In genomic region chr10:127049395-127050118, GRCm38 (mm10) we compare ENCODE assay signal across 8 mouse cellular contexts. TPM values are rescaled to one million over a fixed set of nuclear protein-coding genes. Genes with fewer than 3 reads are reported as not detected.
DNase-seq lines count a peak whose midpoint lies in the region; ATAC-seq and TF ChIP-seq lines count a peak whose summit lies in the region.

No protein-coding gene starts in this region.

- H3K4me1 ChIP-seq in kidney, adult 2 months (ENCODE audit: control insufficient read depth, insufficient read depth, low read length), result peaks cover 8% of the 10 kb centered on the region; the same call in 1 of the 2 replicates
- peaks cover 3% of the 10 kb centered on the region; the same call in 1 of the 2 replicates for H3K4me1 ChIP-seq in embryonic facial prominence, embryonic 12.5 days
- peaks cover 23% of the 10 kb centered on the region for H3K4me1 ChIP-seq in kidney, embryonic 15.5 days

- TF ChIP-seq CTCF in kidney, adult 2 months (conservative IDR thresholded peaks at IDR 0.05; ENCODE audit: insufficient read depth, insufficient read length, low read depth, low read length), result peak; percentile 48; the same call in 1 of the 2 replicates

- no peak for TF ChIP-seq POLR2A in kidney, adult 2 months (IDR thresholded peaks at IDR 0.05; ENCODE audit: low read depth, low read length)

- DNase-seq in kidney, adult 2 months, result peak; percentile 55
- DNase-seq in kidney, adult 8-10 months, result no peak
- DNase-seq in naive thymus-derived CD4-positive, alpha-beta T cell, adult 2 months (ENCODE audit: low read depth), result peak; percentile 59
- DNase-seq in cerebellum, postnatal 14 days, result no peak
- no peak for DNase-seq in adrenal gland, postnatal 36 days
- DNase-seq in frontal cortex, postnatal 10 days (ENCODE audit: low spot score in 2 of 2), result no peak

- H3K4me2 ChIP-seq in embryonic facial prominence, embryonic 12.5 days (replicated peaks), result peak overlapping the region; percentile 1; the same call in 1 of the 2 replicates
- peak overlapping the region; percentile 50 for H3K4me2 ChIP-seq in kidney, embryonic 15.5 days

- H3K4me3 ChIP-seq in kidney, adult 2 months (ENCODE audit: insufficient read depth, low read depth, low read length), result peak overlapping the region; percentile 19
- peak overlapping the region; percentile 6; the same call in 1 of the 2 replicates for H3K4me3 ChIP-seq in embryonic facial prominence, embryonic 12.5 days
- H3K4me3 ChIP-seq in kidney, embryonic 15.5 days (replicated peaks), result peak overlapping the region; percentile 31

- H3K9ac ChIP-seq in embryonic facial prominence, embryonic 12.5 days, result no peak overlapping the region
- H3K9ac ChIP-seq in kidney, embryonic 15.5 days, result no peak overlapping the region

- no peaks in the 10 kb centered on the region for H3K9me3 ChIP-seq in embryonic facial prominence, embryonic 12.5 days
- no peaks in the 10 kb centered on the region for H3K9me3 ChIP-seq in kidney, embryonic 15.5 days (replicated peaks)

- no peak overlapping the region for H3K27ac ChIP-seq in kidney, adult 2 months (ENCODE audit: insufficient read depth, low read depth, low read length)
- H3K27ac ChIP-seq in embryonic facial prominence, embryonic 12.5 days, result no peak overlapping the region
- no peak overlapping the region for H3K27ac ChIP-seq in kidney, embryonic 15.5 days

- no peaks in the 10 kb centered on the region for H3K27me3 ChIP-seq in kidney, adult 2 months (replicated peaks; ENCODE audit: control insufficient read depth, insufficient read depth, low read length)
- H3K27me3 ChIP-seq in embryonic facial prominence, embryonic 12.5 days, result peaks cover 53% of the 10 kb centered on the region
- H3K27me3 ChIP-seq in kidney, embryonic 15.5 days, result peaks cover 56% of the 10 kb centered on the region

- ATAC-seq in embryonic facial prominence, embryonic 12.5 days (ENCODE audit: insufficient number of reproducible peaks, insufficient read depth, low FRiP score, low TSS enrichment), result no peak
- 0 out of 2 replicates have a peak, but pooled peaks have one; percentile 5 for ATAC-seq in kidney, embryonic 15.5 days (replicated peaks; ENCODE audit: low FRiP score)

- 2% methylated on average over 29 of the region's 29 CpGs for WGBS in kidney, adult 2 months
- 2% methylated on average over 29 of the region's 29 CpGs for WGBS in embryonic facial prominence, embryonic 12.5 days
- WGBS in kidney, embryonic 15.5 days, result 2% methylated on average over 29 of the region's 29 CpGs

- no peaks in the 10 kb centered on the region for H3K36me3 ChIP-seq in kidney, adult 2 months (ENCODE audit: control insufficient read depth, insufficient read depth, low read length)
- peaks cover 5% of the 10 kb centered on the region; the same call in 1 of the 2 replicates for H3K36me3 ChIP-seq in embryonic facial prominence, embryonic 12.5 days
- peaks cover 11% of the 10 kb centered on the region for H3K36me3 ChIP-seq in kidney, embryonic 15.5 days

RNA-seq across cellular contexts. Expression of gene Cyp27b1, which starts 1.5 kb away (rescaled TPM):
- 13.5 and 14.3 TPM in 2 replicates for polyA plus RNA-seq in kidney, adult 2 months (2012; rRNA removed)
- polyA plus RNA-seq in embryonic facial prominence, embryonic 12.5 days (2016; fragmentation: Nextera tagmentation; extraction: Ambion mirVana), result 0.09 and 0.10 TPM in 2 replicates
- 9.9 and 12.3 TPM in 2 replicates for polyA plus RNA-seq in kidney, embryonic 15.5 days (2015; fragmentation: Nextera tagmentation; extraction: Ambion mirVana)
- total RNA-seq in adrenal gland, postnatal 36 days (2021), result under 1 TPM; 0.26 to 0.76 TPM

RNA-seq across cellular contexts. Expression of gene Eef1akmt3, which starts 8.2 kb away (rescaled TPM):
- polyA plus RNA-seq in kidney, adult 2 months (2012; rRNA removed), result 2.4 and 3.1 TPM in 2 replicates
- 0.45 and 0.61 TPM in 2 replicates for polyA plus RNA-seq in embryonic facial prominence, embryonic 12.5 days (2016; fragmentation: Nextera tagmentation; extraction: Ambion mirVana)
- polyA plus RNA-seq in kidney, embryonic 15.5 days (2015; fragmentation: Nextera tagmentation; extraction: Ambion mirVana), result 0.93 and 1.00 TPM in 2 replicates
- total RNA-seq in adrenal gland, postnatal 36 days (2021), result under 1 TPM; 0.30 to 0.53 TPM

RNA-seq across cellular contexts. Expression of gene Mettl1, which starts 8.3 kb away (rescaled TPM):
- polyA plus RNA-seq in kidney, adult 2 months (2012; rRNA removed), result 24.5 and 27.5 TPM in 2 replicates
- 51.6 and 53.1 TPM in 2 replicates for polyA plus RNA-seq in embryonic facial prominence, embryonic 12.5 days (2016; fragmentation: Nextera tagmentation; extraction: Ambion mirVana)
- polyA plus RNA-seq in kidney, embryonic 15.5 days (2015; fragmentation: Nextera tagmentation; extraction: Ambion mirVana), result 59.4 and 67.4 TPM in 2 replicates
- 10 to 100 TPM; 20.1 to 21.4 TPM for total RNA-seq in adrenal gland, postnatal 36 days (2021)

RNA-seq across cellular contexts. Expression of gene March9, which starts 10.4 kb away (rescaled TPM):
- polyA plus RNA-seq in kidney, adult 2 months (2012; rRNA removed), result 13.1 and 15.3 TPM in 2 replicates
- polyA plus RNA-seq in embryonic facial prominence, embryonic 12.5 days (2016; fragmentation: Nextera tagmentation; extraction: Ambion mirVana), result 2.2 and 2.4 TPM in 2 replicates
- 1.1 and 1.4 TPM in 2 replicates for polyA plus RNA-seq in kidney, embryonic 15.5 days (2015; fragmentation: Nextera tagmentation; extraction: Ambion mirVana)
- total RNA-seq in adrenal gland, postnatal 36 days (2021), result 1 to 10 TPM; 9.3 to 9.7 TPM

RNA-seq across cellular contexts. Expression of gene Cdk4, which starts 13.8 kb away (rescaled TPM):
- polyA plus RNA-seq in kidney, adult 2 months (2012; rRNA removed), result 195 and 216 TPM in 2 replicates
- polyA plus RNA-seq in embryonic facial prominence, embryonic 12.5 days (2016; fragmentation: Nextera tagmentation; extraction: Ambion mirVana), result 2,215 and 2,234 TPM in 2 replicates
- polyA plus RNA-seq in kidney, embryonic 15.5 days (2015; fragmentation: Nextera tagmentation; extraction: Ambion mirVana), result 1,852 and 1,884 TPM in 2 replicates
- total RNA-seq in adrenal gland, postnatal 36 days (2021), result 100 to 1,000 TPM; 213 to 225 TPM

Comparison
In these comparisons a context has a peak if more than half of its experiments do, and no peak if none do; other contexts are left out.
1. DNase-seq: peak in kidney, adult 2 months (single experiment) and naive thymus-derived CD4-positive, alpha-beta T cell, adult 2 months (single experiment); none in kidney, adult 8-10 months (0 of 2), cerebellum, postnatal 14 days (0 of 2), adrenal gland, postnatal 36 days (0 of 2) and frontal cortex, postnatal 10 days (0 of 2).
2. Peak in every context shown above with its lines, with median percentiles within 50 percentile points of each other: H3K4me3 ChIP-seq.